Mouse (Mus musculus) bone marrow, adult 2 months (tissue): ENCODE results near the gene Traf2.

Experiments used
- CTCF ChIP-seq: fragments of 200-500 bp; IDR thresholded peaks from 2 replicates; pipeline ENCODE4 v1.5.1; 2011; ENCODE audit warnings: low read length, control low read depth; ENCODE audit not compliant: control insufficient read depth, insufficient read depth
- POLR2A ChIP-seq: fragments of 200-500 bp; IDR thresholded peaks from 2 replicates; pipeline ENCODE4 v1.6.1; 2011; ENCODE audit warnings: low read depth, mild to moderate bottlenecking, control low read depth, low read length, borderline replicate concordance; ENCODE audit not compliant: control insufficient read depth

GRCm38 (mm10) chr2:25502726-25503125 lies 44.0 kb downstream of the Traf2 start:
- TF ChIP-seq POLR2A (no peak), CTCF (no peak)
